Mouse (Mus musculus) erythroblast, embryonic 14.5 days (primary cell): Measurements from ENCODE around the gene Dcaf4.

ENCODE experiments used
- GATA1 ChIP-seq: IDR thresholded peaks from 2 replicates; pipeline ENCODE4 v1.6.1; 2012; ENCODE audit warnings: low read length, inconsistent platforms, mixed read lengths
- TAL1 ChIP-seq: IDR thresholded peaks from 3 replicates; pipeline ENCODE4 v1.6.1; 2012; ENCODE audit warnings: low read length, inconsistent platforms, mixed read lengths

DNA sequence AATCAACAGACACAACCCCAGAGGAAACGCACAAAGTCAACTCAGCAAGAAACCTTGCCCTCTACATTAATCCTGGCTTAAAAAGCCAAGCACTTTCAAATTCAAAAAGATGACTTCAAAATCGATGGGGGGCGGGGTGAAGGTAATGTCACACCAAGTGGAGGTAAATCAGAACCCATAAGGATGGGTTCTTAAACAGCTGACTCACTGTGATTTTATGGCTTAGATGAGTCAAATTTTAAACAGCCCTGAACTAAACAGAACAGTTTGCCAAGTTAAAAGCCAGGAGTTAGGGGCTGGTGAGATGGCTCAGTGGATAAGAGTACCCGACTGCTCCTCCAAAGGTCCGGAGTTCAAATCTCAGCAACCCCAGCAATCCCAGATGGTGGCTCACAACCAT lies 66.4 kb downstream of the Dcaf4 start:
- no peak for TF ChIP-seq TAL1
- no peak for TF ChIP-seq GATA1
